Mouse (Mus musculus): Measurements from ENCODE around the gene Mutyh. TPM values are rescaled to one million over a fixed set of nuclear protein-coding genes. Genes with fewer than 3 reads are reported as not detected.

Mutyh gene
- 1 to 10 TPM; 2.1 to 2.9 TPM for total RNA-seq (2021)
- long read RNA-seq, partial matches to known transcripts = 0 of 3 reads
- long read RNA-seq, other reads (novel, unspliced or antisense) = 3 of 3 reads

DNA sequence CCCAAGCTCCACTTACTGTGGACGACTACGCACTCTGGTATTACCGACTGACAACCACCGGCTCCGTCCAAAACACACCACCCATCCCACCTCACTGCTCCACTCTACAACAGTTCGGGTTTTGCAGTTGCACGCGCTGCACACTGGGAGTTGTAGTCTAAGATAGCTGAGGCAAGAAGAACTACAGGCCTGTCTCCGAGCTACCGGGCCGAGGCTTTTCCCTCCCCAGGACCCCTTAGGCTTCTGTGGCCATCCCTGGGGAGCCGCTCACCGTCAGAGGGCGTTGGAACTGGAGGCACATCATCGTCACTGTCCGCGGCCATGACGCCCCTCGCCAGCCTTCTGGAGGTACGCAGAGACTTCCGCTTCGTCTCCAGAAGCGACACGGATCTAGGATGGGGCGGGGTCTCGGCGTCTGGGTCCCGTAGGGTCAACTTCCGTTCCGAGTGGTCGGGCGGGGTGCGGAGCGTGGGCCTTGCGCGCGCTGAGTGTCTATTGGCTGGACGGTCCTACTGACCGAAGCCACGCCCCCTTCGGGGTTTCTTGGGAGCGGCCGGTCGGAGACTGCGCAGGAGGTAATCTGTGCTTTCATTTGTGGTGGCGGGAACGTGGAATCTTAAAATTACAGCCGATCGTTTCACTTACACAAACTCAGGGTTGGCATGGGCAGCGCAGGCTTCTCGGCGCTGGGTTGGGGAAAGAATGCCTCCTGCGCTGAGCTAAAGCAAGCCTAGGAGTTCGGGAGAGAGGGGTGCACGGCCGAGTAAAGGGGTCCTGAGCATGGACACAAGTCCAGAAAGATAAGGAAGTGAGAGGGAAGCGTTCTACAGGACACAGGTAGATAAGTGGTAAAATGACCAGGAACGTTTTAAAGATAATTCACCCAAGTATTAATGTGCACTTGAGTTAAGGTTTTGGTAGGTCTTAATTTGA, at the start of gene Mutyh, which contains the start of gene Toe1:
TSS of gene Mutyh (plus strand) at position 527 of the 933 bp plus-strand sequence.
TSS of gene Toe1 (minus strand) at position 444 of the 933 bp plus-strand sequence.
- DNase-seq (ENCODE audit: low spot score in 2 of 2) = peak; percentile 87 to 92

DNA sequence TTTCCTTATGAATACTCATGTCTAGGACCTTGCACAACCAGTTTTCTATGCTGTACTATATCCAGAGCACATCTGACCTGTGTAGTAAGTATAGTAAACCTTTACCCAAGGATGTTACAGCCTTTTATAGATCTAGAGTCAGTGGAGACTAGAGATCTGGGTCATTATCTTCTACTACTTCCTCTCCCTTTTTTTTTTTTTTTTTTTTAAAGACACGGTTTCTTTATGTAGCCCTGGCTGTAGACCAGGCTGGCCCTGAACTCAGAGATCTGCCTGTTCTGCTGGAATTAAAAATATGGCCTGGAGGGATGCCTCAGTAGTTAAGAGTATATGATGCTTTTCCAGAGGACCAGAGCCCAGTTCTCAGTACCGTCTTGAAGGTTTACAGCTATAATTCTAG, 45.6 kb upstream of the Mutyh start:
- DNase-seq (ENCODE audit: low spot score in 2 of 2) = no peak

DNA sequence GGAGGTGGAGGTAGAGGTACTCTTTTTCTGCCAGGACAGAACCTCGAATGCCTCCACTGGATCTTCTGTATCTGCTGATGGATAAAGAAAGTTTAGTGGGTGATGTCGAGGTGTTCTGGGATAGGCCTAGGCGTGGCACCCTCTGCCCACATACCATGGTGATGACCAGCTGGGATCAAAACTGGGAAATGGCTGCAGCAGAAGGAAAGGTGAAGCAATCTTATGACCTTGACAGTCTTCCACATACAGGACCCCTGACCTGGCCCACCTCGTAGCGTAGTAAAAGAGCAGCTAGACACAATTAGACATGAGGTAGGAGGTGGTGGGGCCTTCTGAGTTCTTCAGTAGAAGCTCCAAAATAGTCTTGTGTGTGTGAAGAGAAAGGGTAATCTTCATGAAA, 43.5 kb upstream of the Mutyh start:
- no peak for DNase-seq (ENCODE audit: low spot score in 2 of 2)

DNA sequence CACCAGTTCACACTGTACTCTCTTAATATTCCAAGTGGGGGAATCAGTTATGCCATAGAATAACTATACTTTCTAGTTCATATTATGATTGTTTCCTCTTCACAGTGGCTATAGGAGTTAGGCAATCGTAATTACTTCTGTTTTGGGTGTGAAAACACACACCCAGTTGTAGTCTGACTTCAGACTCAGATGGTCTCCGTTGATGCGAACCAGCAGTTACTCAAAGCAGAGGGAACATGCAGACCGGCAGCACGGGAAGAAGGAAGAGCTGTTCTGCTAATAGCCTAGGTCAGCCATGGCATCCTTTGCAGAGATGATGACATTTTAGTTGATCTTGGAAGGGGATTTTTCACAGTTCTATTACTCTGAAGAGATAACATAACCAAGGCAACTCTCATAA, 39.0 kb upstream of the Mutyh start:
- DNase-seq (ENCODE audit: low spot score in 2 of 2) = no peak

DNA sequence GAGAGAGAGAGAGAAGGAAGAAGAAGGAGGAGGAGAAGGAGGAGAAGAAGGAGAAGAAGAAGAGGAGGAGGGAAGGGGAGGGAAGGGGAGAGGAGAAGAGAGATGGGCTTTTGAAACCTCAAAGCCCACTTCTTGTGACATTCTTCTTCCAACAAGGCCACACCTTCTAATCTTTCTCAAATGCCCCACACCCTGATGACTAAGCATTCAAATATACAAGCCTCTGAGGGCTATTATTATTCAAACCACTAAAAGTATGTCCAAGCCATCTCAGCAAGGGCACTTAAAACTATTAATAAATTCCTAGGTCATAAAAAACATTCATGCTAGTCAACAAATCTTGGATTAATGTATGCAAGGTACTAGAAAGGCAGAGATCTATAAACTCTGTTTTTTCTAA, 38.5 kb upstream of the Mutyh start:
- DNase-seq (ENCODE audit: low spot score in 2 of 2) = no peak

DNA sequence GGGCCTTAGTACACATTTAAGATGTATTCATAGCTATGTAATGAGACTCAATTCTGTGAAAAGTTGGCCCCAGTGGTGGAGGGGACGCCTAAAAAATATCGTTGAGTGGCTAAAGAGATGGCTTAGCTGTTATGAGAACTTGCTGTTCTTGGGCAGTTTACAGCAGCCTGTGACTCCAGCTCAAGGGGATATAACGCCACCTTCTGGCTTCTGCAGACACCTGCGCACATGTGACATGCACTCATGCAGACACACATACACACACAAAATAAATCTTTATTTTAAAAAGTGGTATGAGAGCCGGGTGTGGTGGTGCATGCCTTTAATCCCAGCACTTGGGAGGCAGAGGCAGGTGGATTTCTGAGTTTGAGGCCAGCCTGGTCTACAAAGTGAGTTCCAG, 31.1 kb upstream of the Mutyh start:
- DNase-seq (ENCODE audit: low spot score in 2 of 2) = no peak

DNA sequence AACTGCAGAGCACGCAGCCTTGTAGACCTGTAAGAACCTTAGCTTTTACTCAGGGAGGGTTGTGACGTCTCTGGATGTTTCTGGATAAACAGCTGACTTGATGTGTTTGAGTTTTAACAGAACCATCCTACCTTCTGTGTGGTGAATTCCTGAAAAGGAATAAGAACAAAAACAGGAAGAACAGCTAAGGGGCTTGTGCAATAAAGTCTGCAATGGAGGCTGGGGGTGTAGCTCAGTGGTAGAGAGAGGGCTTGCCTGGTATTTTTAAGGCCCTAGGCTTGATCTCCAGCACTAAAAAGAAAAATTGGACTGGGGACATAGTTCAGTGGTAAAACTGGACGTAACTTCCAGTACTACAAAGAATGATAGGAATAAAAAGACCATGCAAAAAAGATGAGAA, 30.4 kb upstream of the Mutyh start:
- DNase-seq (ENCODE audit: low spot score in 2 of 2) = no peak

DNA sequence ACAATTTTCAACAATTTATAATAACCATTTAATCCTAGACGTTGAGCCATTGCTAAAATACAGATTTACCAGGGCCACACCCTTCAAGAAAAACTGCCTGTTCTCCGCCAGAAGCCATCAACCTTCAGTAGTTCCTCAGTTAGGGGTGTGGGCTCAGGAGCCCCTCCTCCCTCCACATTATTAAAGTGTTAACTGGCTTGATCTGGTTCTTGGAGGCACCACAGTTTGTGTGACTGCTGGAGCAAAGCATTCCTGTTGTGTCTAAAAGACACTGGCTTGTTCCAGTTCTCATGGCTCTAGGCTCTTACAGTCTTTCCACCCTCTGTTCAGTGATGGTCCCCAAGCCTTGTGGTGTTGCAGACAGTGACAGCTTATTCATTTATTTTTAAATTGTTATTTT, 27.0 kb upstream of the Mutyh start:
- DNase-seq (ENCODE audit: low spot score in 2 of 2) = no peak

DNA sequence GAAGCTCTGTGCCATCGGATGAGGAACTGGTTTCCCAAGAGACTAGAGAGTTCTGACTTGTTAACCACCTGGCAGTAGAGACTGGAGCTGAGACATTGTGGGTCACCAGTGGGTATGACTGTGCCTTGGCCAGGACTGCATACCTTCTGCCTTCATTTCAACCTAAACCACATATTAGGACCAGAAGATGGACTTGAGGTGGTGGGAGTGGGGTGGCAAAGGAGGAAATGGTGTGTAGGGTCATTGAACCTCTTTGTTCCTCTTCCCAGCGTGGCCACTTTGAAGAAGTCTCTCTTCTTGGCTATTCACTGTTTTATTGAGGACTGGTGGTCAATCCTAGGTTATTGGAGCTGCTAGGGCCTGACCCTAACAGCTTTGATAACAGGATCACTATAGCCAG, 26.2 kb upstream of the Mutyh start:
- no peak for DNase-seq (ENCODE audit: low spot score in 2 of 2)

DNA sequence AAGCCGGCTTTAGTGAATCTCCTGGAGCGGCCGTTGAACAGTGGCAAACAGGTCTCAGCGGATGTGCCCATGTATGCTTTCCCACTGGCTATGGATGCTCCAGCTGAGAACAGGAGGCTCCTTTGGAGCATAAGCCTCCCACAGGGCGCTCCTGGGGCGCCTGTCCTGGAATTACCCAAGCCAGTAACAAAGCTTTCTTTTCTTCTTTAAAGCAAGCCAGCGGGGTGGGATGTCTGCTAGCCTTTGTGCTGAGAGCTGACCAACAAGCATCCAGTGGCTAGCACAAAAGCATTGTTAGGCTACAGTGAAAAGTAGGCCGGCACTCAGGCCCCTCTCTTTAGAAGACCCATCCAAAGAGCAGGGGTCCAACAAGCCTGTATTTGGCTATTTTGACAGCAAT, 25.4 kb upstream of the Mutyh start:
- no peak for DNase-seq (ENCODE audit: low spot score in 2 of 2)

DNA sequence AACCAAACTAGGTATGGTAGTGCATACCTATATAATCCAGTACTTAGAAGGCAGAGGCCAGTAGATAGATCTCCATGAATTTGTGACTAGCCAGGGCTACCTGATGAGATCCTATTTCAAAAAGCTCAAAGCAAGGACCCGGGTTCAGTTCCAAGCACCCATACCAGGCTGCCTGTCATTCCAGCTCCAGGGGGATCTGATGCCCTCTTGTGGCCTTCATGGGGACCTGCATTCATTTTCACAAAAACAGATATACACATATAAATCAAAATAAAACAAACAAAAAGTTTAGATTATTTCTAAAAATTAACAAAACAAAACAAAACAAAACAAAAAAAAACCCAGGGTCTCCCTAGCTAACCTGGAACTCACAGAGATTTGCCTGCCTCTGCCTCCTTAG, 20.9 kb upstream of the Mutyh start:
- no peak for DNase-seq (ENCODE audit: low spot score in 2 of 2)

DNA sequence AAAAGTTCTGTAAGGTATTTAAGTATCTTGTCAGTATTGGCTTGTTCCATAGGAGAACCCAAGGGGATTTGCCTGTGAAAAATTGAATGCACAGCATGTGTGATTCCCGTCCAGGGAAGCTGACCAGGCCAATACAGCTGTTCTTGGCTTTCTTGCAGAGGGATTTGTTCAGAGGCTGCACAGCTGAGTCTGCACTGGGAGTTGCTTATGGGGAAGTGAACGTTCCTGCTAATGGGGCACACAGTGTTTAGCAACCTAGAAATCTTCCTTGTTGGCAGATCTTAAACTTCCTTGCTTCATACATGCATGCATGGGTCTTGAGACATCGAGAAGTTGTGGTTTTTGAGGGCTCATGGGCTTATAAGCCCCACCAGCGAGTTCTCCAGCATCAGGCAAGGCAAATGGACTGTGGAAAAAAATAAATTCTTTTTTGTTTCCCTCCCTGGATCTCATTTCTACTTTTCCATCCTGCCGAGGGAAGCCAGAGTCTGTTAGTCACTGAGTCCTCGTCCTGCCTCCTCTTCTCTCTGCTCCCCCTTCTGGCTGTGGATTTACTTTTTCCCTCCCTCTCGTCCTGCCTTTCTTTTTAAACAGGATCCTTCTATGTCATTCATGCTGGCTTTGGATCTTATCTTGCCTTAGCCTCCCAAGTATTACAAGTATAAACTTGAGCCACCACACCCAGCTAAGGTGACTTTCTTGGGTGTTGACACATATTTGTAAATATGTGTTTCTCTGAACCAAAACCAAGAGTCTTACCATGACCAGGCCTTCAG, 19.4 kb upstream of the Mutyh start:
- DNase-seq (ENCODE audit: low spot score in 2 of 2) = no peak

DNA sequence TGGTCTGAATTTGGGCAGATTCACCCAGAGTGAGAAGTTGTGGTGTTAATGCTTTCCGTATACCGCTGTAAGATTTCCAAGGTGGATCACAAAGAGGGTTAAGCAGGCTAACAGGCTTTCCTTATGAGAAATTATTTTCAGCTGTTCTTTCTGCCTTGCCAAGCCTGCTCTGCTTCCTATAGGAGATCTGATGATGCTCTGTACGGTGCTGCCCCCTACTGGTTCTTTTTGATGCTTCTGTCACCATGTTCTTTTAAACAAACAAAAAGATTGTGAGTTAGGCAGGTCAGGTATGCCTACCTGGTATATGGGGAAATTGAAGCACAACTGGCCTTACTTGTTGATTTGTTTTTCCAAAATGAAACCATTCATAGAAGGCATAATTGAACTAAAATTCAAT, 18.6 kb upstream of the Mutyh start:
- DNase-seq (ENCODE audit: low spot score in 2 of 2) = peak; percentile 75 to 83

DNA sequence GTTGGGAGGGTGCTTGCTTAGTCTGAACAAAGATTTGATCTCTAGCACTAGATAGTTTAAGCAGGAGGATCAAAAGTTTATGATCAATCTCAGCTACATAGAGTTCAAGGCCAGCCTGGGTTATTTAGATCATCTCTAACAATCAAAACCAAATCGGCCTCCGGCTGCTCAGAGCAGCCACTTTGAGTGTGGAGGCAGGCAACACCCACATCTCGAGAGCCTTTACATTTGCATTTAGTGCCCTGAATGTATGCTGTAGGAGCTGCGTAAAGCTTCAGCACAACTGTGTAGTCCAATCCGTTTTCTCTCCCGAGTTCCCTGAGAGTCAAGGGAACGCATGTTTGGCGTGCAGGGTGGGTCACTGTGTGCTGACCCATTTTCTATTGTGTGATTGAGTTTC, 15.1 kb upstream of the Mutyh start:
- no peak for DNase-seq (ENCODE audit: low spot score in 2 of 2)

DNA sequence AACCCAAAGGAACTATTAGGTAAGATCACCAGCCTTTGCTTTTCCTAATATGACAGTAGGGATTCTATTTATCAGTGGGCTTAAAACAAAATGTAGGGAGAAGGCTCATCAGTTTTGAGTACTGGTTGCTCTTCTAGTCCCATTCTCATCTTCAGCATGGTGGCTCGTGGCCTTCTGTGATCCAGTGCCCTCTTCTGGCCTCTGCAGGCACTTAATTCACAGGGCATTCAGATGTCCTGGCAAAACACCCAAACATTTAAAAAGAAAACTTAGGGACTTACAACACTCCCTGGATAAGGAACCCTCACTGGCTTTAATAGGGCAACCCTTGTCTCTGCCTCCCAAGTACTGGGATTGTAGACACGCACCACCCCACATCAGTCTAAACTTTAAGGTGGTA, 13.2 kb upstream of the Mutyh start:
- DNase-seq (ENCODE audit: low spot score in 2 of 2) = no peak

DNA sequence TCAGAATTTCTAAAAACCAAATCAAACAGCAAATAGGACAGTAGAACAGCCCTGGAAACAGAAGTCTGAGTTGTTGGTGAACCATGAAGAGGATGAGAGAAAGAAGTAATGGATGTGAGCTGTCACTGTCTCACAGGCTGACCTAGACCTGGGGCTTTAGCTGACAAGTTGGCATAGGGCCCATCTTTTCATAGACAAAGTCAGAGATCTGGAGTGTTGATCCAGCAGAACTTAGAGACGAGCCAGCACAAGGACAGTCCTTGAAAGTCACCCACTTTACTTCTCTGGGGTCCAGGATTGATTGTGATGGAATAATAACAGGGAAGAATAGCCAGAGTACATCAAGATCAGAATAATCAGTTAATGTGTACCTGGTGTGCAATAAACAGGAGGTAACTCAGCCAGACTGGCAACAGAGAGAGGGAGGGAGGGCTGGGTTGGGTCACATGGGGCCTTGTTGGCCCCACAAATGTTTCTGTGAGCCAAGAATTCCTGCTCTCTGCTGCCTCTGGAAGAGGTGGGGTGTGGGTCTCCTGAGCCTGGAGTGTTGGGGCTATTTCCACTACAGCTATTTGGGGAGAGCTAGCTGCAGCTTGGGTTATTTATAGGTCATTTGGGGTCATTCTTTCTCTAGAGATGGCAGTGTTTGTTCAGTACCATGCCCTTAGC, 10.9 kb upstream of the Mutyh start:
- no peak for DNase-seq (ENCODE audit: low spot score in 2 of 2)

DNA sequence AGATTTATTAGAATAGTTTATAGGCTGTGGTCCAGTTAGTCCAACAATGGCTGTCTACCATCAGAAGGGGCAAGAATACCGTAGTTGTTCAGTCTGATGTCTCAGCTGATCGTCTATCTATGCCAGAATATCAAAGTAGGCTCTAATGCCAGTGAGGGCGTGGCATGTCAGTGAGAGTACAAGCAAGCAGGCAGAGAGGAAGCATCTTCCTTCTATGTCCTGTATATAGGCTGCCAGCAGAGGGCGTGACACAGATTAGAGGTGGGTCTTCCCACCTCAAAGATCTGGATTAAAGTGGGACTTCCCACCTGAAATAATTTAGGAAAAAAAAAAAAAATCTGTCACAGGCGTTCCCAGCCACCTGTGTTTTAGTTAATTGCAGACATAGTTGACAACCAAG, 7.6 kb upstream of the Mutyh start:
- no peak for DNase-seq (ENCODE audit: low spot score in 2 of 2)

DNA sequence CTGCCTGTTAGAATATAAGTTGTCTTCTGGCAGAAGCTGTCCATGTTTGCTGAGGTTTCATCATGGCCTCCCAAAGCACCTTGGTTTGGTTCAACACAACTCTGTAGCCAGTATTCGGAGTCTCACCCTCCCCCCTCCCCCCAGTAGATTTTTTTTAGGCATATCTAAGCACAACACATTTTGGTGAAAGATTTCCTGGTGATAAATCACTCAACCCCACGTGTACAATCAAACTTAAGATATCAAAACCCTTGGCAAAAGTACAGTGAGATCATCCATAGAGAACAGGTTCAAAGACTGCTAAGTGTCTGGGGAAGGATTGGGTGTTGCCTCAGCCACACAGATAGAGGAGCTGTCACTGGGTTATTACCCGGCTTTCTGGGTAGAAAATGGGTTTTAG, 3.5 kb downstream of the Mutyh start:
- DNase-seq (ENCODE audit: low spot score in 2 of 2) = no peak

DNA sequence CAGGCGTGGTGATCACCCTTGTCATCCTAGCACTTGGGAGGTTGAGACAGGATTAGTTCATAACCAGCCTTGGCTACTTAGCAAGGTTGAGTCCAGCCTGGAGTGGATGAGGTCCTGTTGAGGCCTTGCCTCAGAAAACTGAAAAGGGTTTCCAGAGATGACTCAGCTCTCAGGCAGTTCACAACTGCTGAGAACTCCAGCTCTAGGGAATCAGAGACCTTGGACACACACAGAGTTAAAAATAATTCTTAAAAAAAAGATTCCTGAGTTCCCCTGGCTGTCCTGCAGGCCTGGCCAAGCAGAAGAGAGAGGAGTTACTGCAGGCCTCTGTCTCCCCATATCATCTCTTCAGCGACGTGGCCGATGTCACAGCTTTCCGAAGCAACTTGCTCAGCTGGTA, 7.8 kb downstream of the Mutyh start:
- no peak for DNase-seq (ENCODE audit: low spot score in 2 of 2)

DNA sequence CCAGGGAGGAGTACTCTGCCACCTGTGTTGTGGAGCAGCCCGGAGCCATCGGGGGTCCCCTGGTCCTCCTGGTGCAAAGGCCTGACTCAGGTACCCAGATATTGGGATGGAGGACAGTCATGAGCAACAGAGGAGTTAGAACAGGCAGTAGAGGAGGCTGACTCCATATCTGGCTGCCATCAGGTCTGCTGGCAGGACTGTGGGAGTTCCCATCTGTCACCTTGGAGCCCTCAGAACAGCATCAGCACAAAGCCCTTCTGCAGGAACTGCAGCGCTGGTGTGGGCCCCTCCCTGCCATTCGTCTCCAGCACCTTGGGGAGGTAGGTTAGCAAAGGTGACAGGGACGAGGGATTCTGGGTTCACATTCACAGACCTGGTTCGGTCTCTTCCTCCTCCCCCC, 10.0 kb downstream of the Mutyh start:
- DNase-seq (ENCODE audit: low spot score in 2 of 2) = peak; percentile 25 to 41

All from layer of hippocampus, postnatal 10 days (tissue).